Mouse (Mus musculus): ENCODE data around the gene Fbxw11. TPM values are rescaled to one million over a fixed set of nuclear protein-coding genes. Genes with fewer than 3 reads are reported as not detected.
A peak's percentile ranks its signal among the peaks of the same experiment; 100 is the strongest.

The Fbxw11 gene
- polyA plus RNA-seq, 1 experiment from 2014 or later: 61.1 TPM

- Histone ChIP-seq H3K27ac (no peak overlapping the region), H3K36me3 (ENCODE audit: insufficient read depth, low read length) (no peaks in the 10 kb centered on the region), H3K4me2 (ENCODE audit: low read length) (no peak overlapping the region), H3K9me3 (replicated peaks; ENCODE audit: low read length) (no peaks in the 10 kb centered on the region), H3K27me3 (ENCODE audit: insufficient read depth, low read length) (no peaks in the 10 kb centered on the region), H3K4me3 (replicated peaks; ENCODE audit: low read depth, low read length) (no peak overlapping the region), H3K9ac (ENCODE audit: low read depth, low read length) (no peak overlapping the region), H3K4me1 (replicated peaks; ENCODE audit: insufficient read depth, low read length) (peaks cover 7% of the 10 kb centered on the region; the same call in 1 of the 2 replicates)
- DNase-seq (ENCODE audit: low spot score) (peak; percentile 29), ATAC-seq (replicated peaks; ENCODE audit: low FRiP score, low read depth) (no peak)
- TF ChIP-seq CTCF (IDR thresholded peaks at IDR 0.05; ENCODE audit: low read depth): no peak
- 21% methylated on average over 2 of the region's 2 CpGs for WGBS
These were observed 54.0 kb downstream of the Fbxw11 start for GRCm38 (mm10) chr11:32696446-32697090.

GRCm38 (mm10) chr11:32697695-32698094, 55.2 kb downstream of the Fbxw11 start:
- Histone ChIP-seq H3K9me3 (replicated peaks; ENCODE audit: low read length) (no peaks in the 10 kb centered on the region), H3K9ac (ENCODE audit: low read depth, low read length) (no peak overlapping the region), H3K27ac (no peak overlapping the region), H3K27me3 (ENCODE audit: insufficient read depth, low read length) (no peaks in the 10 kb centered on the region), H3K36me3 (ENCODE audit: insufficient read depth, low read length) (no peaks in the 10 kb centered on the region), H3K4me3 (replicated peaks; ENCODE audit: low read depth, low read length) (no peak overlapping the region), H3K4me1 (replicated peaks; ENCODE audit: insufficient read depth, low read length) (peaks cover 7% of the 10 kb centered on the region; the same call in 1 of the 2 replicates), H3K4me2 (ENCODE audit: low read length) (no peak overlapping the region)
- ATAC-seq (replicated peaks; ENCODE audit: low FRiP score, low read depth) (no peak), DNase-seq (ENCODE audit: low spot score) (no peak)
- 46% methylated on average over 3 of the region's 3 CpGs for WGBS
- TF ChIP-seq CTCF (IDR thresholded peaks at IDR 0.05; ENCODE audit: low read depth): no peak

GRCm38 (mm10) chr11:32699913-32700493, 57.5 kb downstream of the Fbxw11 start:
- Histone ChIP-seq H3K4me3 (replicated peaks; ENCODE audit: low read depth, low read length) (no peak overlapping the region), H3K4me2 (ENCODE audit: low read length) (no peak overlapping the region), H3K4me1 (replicated peaks; ENCODE audit: insufficient read depth, low read length) (peaks cover 7% of the 10 kb centered on the region; the same call in 1 of the 2 replicates), H3K9ac (ENCODE audit: low read depth, low read length) (no peak overlapping the region), H3K27me3 (ENCODE audit: insufficient read depth, low read length) (no peaks in the 10 kb centered on the region), H3K9me3 (replicated peaks; ENCODE audit: low read length) (no peaks in the 10 kb centered on the region), H3K36me3 (ENCODE audit: insufficient read depth, low read length) (no peaks in the 10 kb centered on the region), H3K27ac (no peak overlapping the region)
- DNase-seq (ENCODE audit: low spot score) (no peak), ATAC-seq (replicated peaks; ENCODE audit: low FRiP score, low read depth) (no peak)
- no peak for TF ChIP-seq CTCF (IDR thresholded peaks at IDR 0.05; ENCODE audit: low read depth)
- 78% methylated on average over 3 of the region's 3 CpGs for WGBS

- no peaks in the 10 kb centered on the region for H3K9me3 ChIP-seq (replicated peaks; ENCODE audit: low read length)
These were observed 59.0 kb downstream of the Fbxw11 start for GRCm38 (mm10) chr11:32701566-32701965.

GRCm38 (mm10) chr11:32704241-32704890, 61.8 kb downstream of the Fbxw11 start:
- no peak for DNase-seq (ENCODE audit: low spot score)
- Histone ChIP-seq H3K27me3 (ENCODE audit: insufficient read depth, low read length) (no peaks in the 10 kb centered on the region), H3K27ac (no peak overlapping the region), H3K9me3 (replicated peaks; ENCODE audit: low read length) (no peaks in the 10 kb centered on the region), H3K36me3 (ENCODE audit: insufficient read depth, low read length) (no peaks in the 10 kb centered on the region), H3K9ac (ENCODE audit: low read depth, low read length) (no peak overlapping the region), H3K4me3 (replicated peaks; ENCODE audit: low read depth, low read length) (no peak overlapping the region), H3K4me2 (ENCODE audit: low read length) (no peak overlapping the region), H3K4me1 (replicated peaks; ENCODE audit: insufficient read depth, low read length) (0 out of 2 replicates have a peak, but pooled peaks cover 2% of the 10 kb centered on the region)
- TF ChIP-seq CTCF (IDR thresholded peaks at IDR 0.05; ENCODE audit: low read depth): no peak
- WGBS: 91% methylated on average over 6 of the region's 6 CpGs
- no peak for ATAC-seq (replicated peaks; ENCODE audit: low FRiP score, low read depth)

More at GRCm38 (mm10) chr11:32701566-32701965, 59.0 kb downstream of the Fbxw11 start:
- WGBS: 43% methylated on average over 3 of the region's 3 CpGs
- Histone ChIP-seq H3K4me2 (ENCODE audit: low read length) (no peak overlapping the region), H3K4me3 (replicated peaks; ENCODE audit: low read depth, low read length) (no peak overlapping the region), H3K36me3 (ENCODE audit: insufficient read depth, low read length) (no peaks in the 10 kb centered on the region), H3K4me1 (replicated peaks; ENCODE audit: insufficient read depth, low read length) (0 out of 2 replicates have a peak, but pooled peaks cover 7% of the 10 kb centered on the region), H3K27ac (no peak overlapping the region), H3K27me3 (ENCODE audit: insufficient read depth, low read length) (no peaks in the 10 kb centered on the region), H3K9ac (ENCODE audit: low read depth, low read length) (no peak overlapping the region)
- DNase-seq (ENCODE audit: low spot score) (no peak), ATAC-seq (replicated peaks; ENCODE audit: low FRiP score, low read depth) (no peak)
- no peak for TF ChIP-seq CTCF (IDR thresholded peaks at IDR 0.05; ENCODE audit: low read depth)

- Histone ChIP-seq H3K4me2 (ENCODE audit: low read length) (no peak overlapping the region), H3K27ac (no peak overlapping the region), H3K4me1 (replicated peaks; ENCODE audit: insufficient read depth, low read length) (0 out of 2 replicates have a peak, but pooled peaks cover 2% of the 10 kb centered on the region), H3K9ac (ENCODE audit: low read depth, low read length) (no peak overlapping the region), H3K36me3 (ENCODE audit: insufficient read depth, low read length) (no peaks in the 10 kb centered on the region), H3K9me3 (replicated peaks; ENCODE audit: low read length) (no peaks in the 10 kb centered on the region), H3K27me3 (ENCODE audit: insufficient read depth, low read length) (no peaks in the 10 kb centered on the region), H3K4me3 (replicated peaks; ENCODE audit: low read depth, low read length) (no peak overlapping the region)
- no peak for TF ChIP-seq CTCF (IDR thresholded peaks at IDR 0.05; ENCODE audit: low read depth)
- DNase-seq (ENCODE audit: low spot score) (no peak), ATAC-seq (replicated peaks; ENCODE audit: low FRiP score, low read depth) (no peak)
- 77% methylated on average over 4 of the region's 4 CpGs for WGBS
These were observed 64.0 kb downstream of the Fbxw11 start for GRCm38 (mm10) chr11:32706406-32706993.

All from kidney, postnatal 0 days (tissue).